Mouse (Mus musculus): ENCODE measurements around the gene Mta1.

DNA sequence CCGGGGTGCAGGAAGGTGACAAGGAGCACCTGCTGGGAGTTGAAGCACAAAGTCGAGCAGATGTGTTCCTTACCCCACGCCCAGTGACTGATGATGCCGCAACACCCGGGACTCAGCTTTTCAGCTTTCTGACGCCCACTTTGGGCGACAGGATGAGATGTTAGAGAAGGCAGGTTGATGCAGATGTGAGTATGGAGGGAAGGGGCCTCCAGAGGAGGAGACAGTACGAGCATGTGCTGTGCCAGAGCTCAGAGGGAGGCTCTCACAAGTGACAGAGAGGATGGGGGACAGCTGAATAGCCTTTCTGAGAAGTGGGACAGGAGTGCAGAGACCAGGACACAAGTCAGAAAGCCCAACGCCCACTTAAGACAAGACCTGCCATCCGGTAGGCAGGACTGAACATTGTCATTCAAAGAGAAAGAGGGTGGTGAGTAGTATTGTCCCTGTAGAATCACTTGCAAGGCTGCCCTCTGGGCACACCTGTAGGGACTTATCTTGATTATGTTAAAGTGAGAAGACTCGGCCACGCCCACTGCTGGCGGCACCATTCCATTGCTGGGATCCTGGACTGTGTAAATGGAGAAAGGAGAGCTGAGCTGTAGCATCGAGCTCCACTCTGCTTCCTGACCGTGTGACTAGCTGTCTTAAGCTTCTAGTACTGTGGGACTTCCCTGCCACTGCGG is 16.9 kb downstream of the Mta1 start:
- TF ChIP-seq POLR2A (IDR thresholded peaks at IDR 0.05; ENCODE audit: borderline replicate concordance, extremely low read depth, low read depth, low read length): no peak
- no peak for TF ChIP-seq CTCF (IDR thresholded peaks at IDR 0.05; ENCODE audit: insufficient read depth, low read length)

Measured in lung, adult 2 months (tissue).